Mouse (Mus musculus): ENCODE results near the gene Mfap3l.
"Not testable (repeated sequence)": the region's sequence is repeated elsewhere in the genome, so short reads cannot be mapped to it uniquely, and the experiment has no call there.

Mfap3l gene

GRCm38 (mm10) chr8:60650119-60650518, 17.5 kb downstream of the Mfap3l start:
- DNase-seq (ENCODE audit: low spot score): no peak

- no peak for DNase-seq (ENCODE audit: low spot score)
Observed at GRCm38 (mm10) chr8:60657425-60658113, 24.9 kb downstream of the Mfap3l start.

- DNase-seq (ENCODE audit: low spot score): no peak
Observed at GRCm38 (mm10) chr8:60658114-60658500, 25.5 kb downstream of the Mfap3l start.

- DNase-seq (ENCODE audit: low spot score): not testable (repeated sequence)
Observed at GRCm38 (mm10) chr8:60658686-60659085, 26.1 kb downstream of the Mfap3l start.

GRCm38 (mm10) chr8:60659721-60660120, 27.1 kb downstream of the Mfap3l start:
- peak; percentile 30 for DNase-seq (ENCODE audit: low spot score)

GRCm38 (mm10) chr8:60661191-60661590, 28.6 kb downstream of the Mfap3l start:
- DNase-seq (ENCODE audit: low spot score): no peak

GRCm38 (mm10) chr8:60663552-60663951, 30.9 kb downstream of the Mfap3l start:
- no peak for DNase-seq (ENCODE audit: low spot score)

GRCm38 (mm10) chr8:60665821-60666220, 33.2 kb downstream of the Mfap3l start:
- DNase-seq (ENCODE audit: low spot score): no peak

- DNase-seq (ENCODE audit: low spot score): no peak
Observed at GRCm38 (mm10) chr8:60666852-60667251, 34.2 kb downstream of the Mfap3l start.

GRCm38 (mm10) chr8:60678590-60678989, 46.0 kb downstream of the Mfap3l start:
- no peak for DNase-seq (ENCODE audit: low spot score)

GRCm38 (mm10) chr8:60681811-60682210, 49.2 kb downstream of the Mfap3l start:
- DNase-seq (ENCODE audit: low spot score): no peak

- DNase-seq (ENCODE audit: low spot score): no peak
Observed at GRCm38 (mm10) chr8:60682340-60682739, 49.7 kb downstream of the Mfap3l start.

GRCm38 (mm10) chr8:60711516-60712086, 79.0 kb downstream of the Mfap3l start:
- DNase-seq (ENCODE audit: low spot score): no peak

- DNase-seq (ENCODE audit: low spot score): no peak
Observed at GRCm38 (mm10) chr8:60714724-60715123, 82.1 kb downstream of the Mfap3l start.

- no peak for DNase-seq (ENCODE audit: low spot score)
Observed at GRCm38 (mm10) chr8:60718692-60719091, 86.1 kb downstream of the Mfap3l start.
